Comparison of ENCODE assay signal across 8 mouse cellular contexts in the genomic region with DNA sequence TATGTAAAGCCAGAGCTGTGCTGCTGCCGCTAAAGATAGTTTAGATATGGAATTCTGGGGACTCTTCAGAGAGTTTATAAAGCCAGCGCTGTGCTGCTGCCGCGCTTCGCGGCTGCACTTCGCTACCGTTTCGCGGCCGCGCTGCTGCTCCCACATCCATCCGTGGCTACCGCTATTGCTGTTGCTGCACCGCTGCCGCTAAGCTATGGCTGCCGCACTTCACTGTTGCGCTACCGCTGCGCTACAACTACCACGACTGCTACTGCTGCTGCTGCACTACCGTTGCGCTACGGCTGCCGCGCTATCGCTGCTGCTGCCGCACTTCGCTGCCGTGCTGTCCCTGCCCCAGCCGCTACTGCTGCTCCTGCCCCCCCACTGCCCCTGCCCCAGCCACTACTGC. TPM values are rescaled to one million over a fixed set of nuclear protein-coding genes. Genes with fewer than 3 reads are reported as not detected.
DNase-seq lines count a peak whose midpoint lies in the region; ATAC-seq lines count a peak whose summit lies in the region.

No protein-coding gene starts in this region.

- H3K4me2 ChIP-seq in limb, embryonic 11.5 days (ENCODE audit: low read depth, severe bottlenecking), result peak overlapping the region; percentile 15; the same call in 1 of the 2 replicates

- H3K9ac ChIP-seq in limb, embryonic 11.5 days (ENCODE audit: low read length), result no peak overlapping the region

- WGBS in limb, embryonic 11.5 days, result 50% methylated on average over 31 of the region's 31 CpGs

- H3K27ac ChIP-seq in limb, embryonic 11.5 days (replicated peaks; ENCODE audit: low read depth, low read length), result no peak overlapping the region

- H3K9me3 ChIP-seq in limb, embryonic 11.5 days (ENCODE audit: control insufficient read depth, low read length), result no peaks in the 10 kb centered on the region

- no peak for ATAC-seq in limb, embryonic 11.5 days (ENCODE audit: insufficient number of reproducible peaks, low FRiP score, low TSS enrichment, low read depth)

- peaks cover 39% of the 10 kb centered on the region for H3K27me3 ChIP-seq in limb, embryonic 11.5 days (ENCODE audit: control insufficient read depth, insufficient read depth, low read length)
- H3K27me3 ChIP-seq in splenic B cell, adult 2 months (ENCODE audit: control insufficient read depth, insufficient read depth, low read length, poor library complexity, severe bottlenecking), result peaks cover 2% of the 10 kb centered on the region

- H3K4me3 ChIP-seq in limb, embryonic 11.5 days (ENCODE audit: low read depth, low read length), result 0 out of 2 replicates have a peak overlapping the region, but pooled peaks have one; percentile 8

- DNase-seq in adrenal gland, postnatal 10 days, result peak; percentile 12
- no peak for DNase-seq in adrenal gland, adult 8-10 months
- DNase-seq in right cerebral cortex, postnatal 25 days, result peak; percentile 43
- DNase-seq in right cerebral cortex, postnatal 10 days (ENCODE audit: low spot score in 2 of 2), result no peak
- peak; percentile 50 for DNase-seq in limb, embryonic 11.5 days (ENCODE audit: low spot score)
- DNase-seq in splenic B cell, adult 2 months (ENCODE audit: low read depth, low spot score), result peak; percentile 51
- DNase-seq in thymus, postnatal 14 days, result no peak
- DNase-seq in thymus, postnatal 10 days (ENCODE audit: low spot score in 2 of 2), result no peak

- H3K36me3 ChIP-seq in limb, embryonic 11.5 days (ENCODE audit: control insufficient read depth, insufficient read depth, low read length), result no peaks in the 10 kb centered on the region
- no peaks in the 10 kb centered on the region for H3K36me3 ChIP-seq in splenic B cell, adult 2 months (ENCODE audit: control insufficient read depth, insufficient read depth, low read length, poor library complexity, severe bottlenecking)

- H3K4me1 ChIP-seq in limb, embryonic 11.5 days (ENCODE audit: control insufficient read depth, insufficient read depth, low read length), result no peaks in the 10 kb centered on the region

RNA-seq across cellular contexts. Expression of a gene that starts 30.1 kb away (rescaled TPM):
- total RNA-seq in adrenal gland, postnatal 10 days (2021), result 1 to 10 TPM; 1.9 TPM
- 10 to 100 TPM; 26.4 to 88.9 (median 41.7) TPM for total RNA-seq in adrenal gland, adult 8-10 months (2022)
- 0.08 and 0.14 TPM in 2 replicates for polyA plus RNA-seq in limb, embryonic 11.5 days (2014; fragmentation: Nextera tagmentation; extraction: Ambion mirVana)

Comparison
In these comparisons a context has a peak if more than half of its experiments do, and no peak if none do; other contexts are left out.
1. DNase-seq: peak in adrenal gland, postnatal 10 days (single experiment), right cerebral cortex, postnatal 25 days (single experiment), limb, embryonic 11.5 days (single experiment) and splenic B cell, adult 2 months (single experiment); none in adrenal gland, adult 8-10 months (single experiment), right cerebral cortex, postnatal 10 days (0 of 2), thymus, postnatal 14 days (single experiment) and thymus, postnatal 10 days (0 of 2).
2. RNA of a gene that starts 30.1 kb away (total RNA-seq): 26.4 to 88.9 TPM in adrenal gland, adult 8-10 months; 1.9 TPM in adrenal gland, postnatal 10 days; every median in the first group is over 4 times any median in the second.